Comparison of ENCODE assay signal across 14 mouse cellular contexts in genomic region chr4:62292461-62293180, GRCm38 (mm10). TPM values are rescaled to one million over a fixed set of nuclear protein-coding genes. Genes with fewer than 3 reads are reported as not detected.
DNase-seq lines count a peak whose midpoint lies in the region; ATAC-seq and TF ChIP-seq lines count a peak whose summit lies in the region.
"Had no signal": no experiment of that assay in that cellular context is flagged by ENCODE, and none has a peak within 500 bp of the region (broad histone marks: within the 10 kb centered on the region; RNA-seq: fewer than 3 reads in every experiment).

No protein-coding gene starts in this region.

- no peak overlapping the region for H3K4me2 ChIP-seq in forebrain, postnatal 0 days (ENCODE audit: low read depth)
- H3K4me2 ChIP-seq: heart, embryonic 15.5 days; liver, embryonic 11.5 days; midbrain, embryonic 15.5 days had no signal

- no peak overlapping the region for H3K4me3 ChIP-seq in forebrain, postnatal 0 days (ENCODE audit: low read depth, low read length)
- H3K4me3 ChIP-seq: heart, embryonic 15.5 days; left cerebral cortex, adult 2 months; midbrain, embryonic 15.5 days had no signal

- H3K9me3 ChIP-seq in forebrain, postnatal 0 days (ENCODE audit: low read length) = no peaks in the 10 kb centered on the region
- H3K9me3 ChIP-seq: heart, embryonic 15.5 days; midbrain, embryonic 15.5 days had no signal

- H3K36me3 ChIP-seq in forebrain, postnatal 0 days (ENCODE audit: insufficient read depth) = peaks cover 37% of the 10 kb centered on the region
- H3K36me3 ChIP-seq: midbrain, embryonic 15.5 days had no signal

- H3K9ac ChIP-seq in forebrain, postnatal 0 days = no peak overlapping the region
- H3K9ac ChIP-seq: heart, embryonic 15.5 days; midbrain, embryonic 15.5 days had no signal

- no peaks in the 10 kb centered on the region for H3K27me3 ChIP-seq in forebrain, postnatal 0 days (ENCODE audit: insufficient read depth, low read length)
- H3K27me3 ChIP-seq: heart, embryonic 15.5 days; midbrain, embryonic 15.5 days had no signal

- no peak overlapping the region for H3K27ac ChIP-seq in forebrain, postnatal 0 days (ENCODE audit: low read depth, low read length)
- H3K27ac ChIP-seq: heart, embryonic 15.5 days; left cerebral cortex, adult 2 months; midbrain, embryonic 15.5 days had no signal

- intact Hi-C loops in left cerebral cortex, postnatal 4 days (cut with DNase I) = no loop called here
- intact Hi-C loops in left cerebral cortex, postnatal 14 days (cut with DNase I) = no loop called here

- TF ChIP-seq CTCF in forebrain, postnatal 0 days (IDR thresholded peaks at IDR 0.05; ENCODE audit: low read depth) = no peak

- peaks cover 8% of the 10 kb centered on the region; the same call in 1 of the 2 replicates for H3K4me1 ChIP-seq in forebrain, postnatal 0 days (ENCODE audit: insufficient read depth)

- 75% methylated on average over 8 of the region's 8 CpGs for WGBS in forebrain, postnatal 0 days

- DNase-seq in cerebellum, adult 11-12 months = peak; percentile 52
- peak; percentile 30 for DNase-seq in left cerebral cortex, postnatal 4 days
- no peak for DNase-seq in left cerebral cortex, postnatal 14 days (ENCODE audit: low spot score in 2 of 2)
- DNase-seq in cerebellum, adult 9-10 months = peak; percentile 69
- DNase-seq in mesoderm, embryonic 11.5 days (ENCODE audit: low read depth, low spot score) = peak; percentile 67
- DNase-seq in forebrain, postnatal 0 days = no peak
- DNase-seq: gastrocnemius, postnatal 14 days; kidney, adult 9 months had no signal

- ATAC-seq in cerebellum, adult (ENCODE audit: insufficient number of reproducible peaks, low FRiP score, low TSS enrichment) = no peak
- no peak for ATAC-seq in forebrain, postnatal 0 days
- ATAC-seq in erythroid progenitor cell, adult 5-6 weeks (replicated peaks; ENCODE audit: low FRiP score, poor library complexity, severe bottlenecking) = no peak
- ATAC-seq: midbrain, embryonic 15.5 days had no signal

RNA-seq across cellular contexts. Expression of gene Slc31a2, which starts 30.3 kb away (rescaled TPM):
- 10 to 100 TPM in 1 of 2 experiments, 1 to 10 TPM in 1; 9.5 to 12.2 TPM for total RNA-seq in left cerebral cortex, postnatal 4 days (2021)
- total RNA-seq in left cerebral cortex, postnatal 14 days (2021) = 1 to 10 TPM; 7.1 to 9.8 TPM
- total RNA-seq in forebrain, postnatal 0 days (2014; rRNA removed) = 11.3 and 15.8 TPM in 2 replicates
- 5.3 and 10.9 TPM in 2 replicates for polyA plus RNA-seq in forebrain, postnatal 0 days (2015; fragmentation: Nextera tagmentation; extraction: Ambion mirVana)
- total RNA-seq in erythroid progenitor cell, adult 5-6 weeks (2015; ENCODE audit: low replicate concordance) = 6.5 and 9.6 TPM in 2 replicates
- 3.0 and 3.2 TPM in 2 replicates for total RNA-seq in erythroid progenitor cell, adult 5-6 weeks (2017; ENCODE audit: low replicate concordance)

Comparison
In these comparisons a context has a peak if more than half of its experiments do, and no peak if none do; other contexts are left out.
1. DNase-seq: peak in cerebellum, adult 11-12 months (single experiment), left cerebral cortex, postnatal 4 days (single experiment), cerebellum, adult 9-10 months (single experiment) and mesoderm, embryonic 11.5 days (single experiment); none in left cerebral cortex, postnatal 14 days (0 of 2) and forebrain, postnatal 0 days (single experiment).